Mouse (Mus musculus) urinary bladder, adult 2 months (tissue): ENCODE results near the gene Gcm1. TPM values are rescaled to one million over a fixed set of nuclear protein-coding genes. Genes with fewer than 3 reads are reported as not detected.

Source experiments
- DNase-seq: peaks from one replicate; pipeline ENCODE4 v3.0.0; 2022; ENCODE audit warnings: low spot score
- polyA plus RNA-seq: library from polyadenylated mRNA; depleted of rRNA; stranded (reverse); fragments of >200 nt; gene quantifications from 2 replicates; pipeline ENCODE4 v1.2.3, GENCODE M21; 2012; rRNA removed

Gcm1 gene
- polyA plus RNA-seq, 1 experiment: not detected

DNA sequence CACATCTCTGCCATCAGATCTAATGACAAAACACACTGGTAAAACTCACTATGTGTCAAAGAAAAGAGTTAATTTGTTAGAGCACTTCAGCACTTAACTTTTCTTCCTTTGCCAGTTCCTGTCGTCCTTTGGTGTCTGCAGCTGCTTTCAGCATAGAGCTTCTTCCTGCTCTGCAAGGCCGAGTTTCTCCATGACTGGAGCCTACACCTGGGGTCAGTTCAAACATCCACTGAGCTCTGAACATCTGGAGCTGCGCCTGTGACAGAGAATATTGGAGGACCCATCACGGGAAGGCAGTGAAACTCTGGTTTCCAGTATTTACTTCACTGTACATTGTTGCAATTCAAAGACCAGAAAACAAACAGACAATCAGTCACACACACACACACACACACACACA is 49.7 kb downstream of the Gcm1 start:
- DNase-seq: no peak

GRCm38 (mm10) chr9:78103965-78104560 is 52.3 kb downstream of the Gcm1 start:
- DNase-seq: no peak

DNA sequence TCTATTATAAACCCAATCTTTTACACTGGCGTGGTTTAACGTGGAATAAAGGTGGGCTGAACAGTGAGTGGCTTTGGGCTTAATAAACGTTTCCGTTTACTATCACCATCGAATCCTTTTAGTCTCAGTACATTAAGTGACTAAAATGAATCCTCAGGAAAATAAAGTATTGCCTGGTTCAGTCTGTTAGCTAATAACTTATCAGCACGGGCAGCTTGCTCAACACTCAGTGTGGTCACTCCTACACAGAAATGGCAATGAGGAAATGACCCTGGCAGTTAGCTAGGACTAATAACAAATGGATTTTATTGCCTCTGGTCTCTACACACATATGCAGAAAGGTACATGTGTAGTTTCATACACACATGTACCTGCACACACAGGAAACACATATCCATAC is 53.2 kb downstream of the Gcm1 start:
- DNase-seq: no peak

GRCm38 (mm10) chr9:78105501-78105932 is 53.8 kb downstream of the Gcm1 start:
- no peak for DNase-seq

DNA sequence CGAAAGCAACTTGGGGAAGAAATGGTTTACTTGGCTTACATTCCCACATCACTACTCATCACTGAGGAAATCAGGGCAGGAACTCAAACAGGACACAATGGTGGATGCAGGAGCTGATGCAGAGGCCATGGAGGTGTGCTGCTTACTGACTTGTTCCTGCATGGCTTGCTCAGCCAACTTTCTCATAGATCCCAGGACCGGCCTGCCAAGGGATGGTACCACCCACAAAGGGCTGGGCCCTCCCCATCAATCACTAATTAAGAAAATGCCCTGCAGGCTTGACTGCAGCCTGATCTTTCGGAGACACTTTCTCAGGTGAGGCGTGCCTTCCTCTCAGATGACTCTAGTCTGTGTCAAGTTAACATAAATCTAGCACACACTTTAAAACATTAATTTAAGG is 55.1 kb downstream of the Gcm1 start:
- DNase-seq: no peak

- DNase-seq: no peak
Measured at GRCm38 (mm10) chr9:78107582-78107911, 55.8 kb downstream of the Gcm1 start.

DNA sequence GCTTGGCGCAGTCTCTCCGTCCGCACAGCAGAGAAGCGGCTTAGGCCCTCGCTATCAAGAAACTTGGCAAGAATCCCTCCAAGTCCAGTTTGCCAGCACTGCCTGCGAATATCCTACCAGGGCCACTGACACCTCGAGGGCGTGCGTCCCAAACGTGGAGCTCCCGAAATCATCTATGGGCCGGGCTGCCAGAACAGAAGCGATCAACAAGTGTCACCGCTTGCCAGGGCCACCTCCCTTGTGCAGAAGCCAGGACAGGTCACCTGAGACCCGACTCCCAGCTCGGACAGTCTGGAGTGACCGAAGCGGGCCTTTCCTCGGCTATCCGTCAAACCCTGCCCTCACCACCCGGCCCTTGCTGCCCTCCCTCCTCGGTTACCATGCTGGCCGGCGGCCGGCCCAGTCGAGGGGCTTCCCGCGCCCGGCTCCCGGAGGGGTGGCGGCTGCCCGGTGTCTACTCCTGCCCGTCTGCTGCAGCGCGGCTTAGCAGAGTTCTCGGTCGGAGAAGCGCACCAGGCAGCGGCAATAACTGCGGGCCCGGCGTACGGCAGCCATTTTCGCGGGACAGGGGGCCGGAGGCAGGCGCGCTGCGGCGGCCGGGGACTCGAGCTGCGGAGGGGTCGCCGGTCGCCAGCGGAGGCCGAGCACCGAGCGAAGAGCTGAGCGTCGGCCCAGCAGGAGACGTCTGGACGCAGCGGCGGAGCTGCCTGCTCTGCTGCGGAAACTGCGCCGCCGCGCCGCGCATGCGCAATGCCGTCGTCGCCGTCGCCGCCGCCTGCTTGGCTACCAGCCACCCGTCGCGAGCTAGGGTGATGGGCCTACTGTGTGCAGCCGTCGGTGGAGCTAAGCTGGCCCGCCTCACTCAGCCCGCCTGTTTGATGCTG is 56.4 kb downstream of the Gcm1 start:
- peak; percentile 75 for DNase-seq

DNA sequence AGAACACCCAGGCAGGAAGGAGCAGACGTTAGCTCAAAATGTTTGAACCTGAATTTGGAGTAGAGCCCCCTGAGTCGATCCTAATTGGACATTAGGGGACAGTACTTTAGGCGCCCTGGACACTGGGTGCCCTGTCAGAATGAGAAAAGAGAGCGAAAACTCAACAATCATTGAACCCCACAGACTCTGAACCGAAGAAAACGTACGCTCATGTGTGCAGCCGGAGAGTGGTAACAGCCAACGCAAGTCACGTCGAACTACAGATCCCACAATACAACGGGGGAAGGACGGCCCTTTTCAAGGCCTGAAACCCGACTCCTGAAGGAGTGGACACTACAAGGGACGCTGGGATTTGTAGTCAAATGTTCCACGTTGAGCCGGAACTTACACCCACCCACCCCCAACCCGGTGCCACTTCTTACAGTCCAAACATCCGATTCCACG is 57.1 kb downstream of the Gcm1 start, which contains the start of the genes Fbxo9 and Ick:
Gene Fbxo9 (minus strand): TSS at position 270 of the 444 bp plus-strand sequence.
Gene Ick (plus strand): TSS at position 397 of the 444 bp plus-strand sequence.
- DNase-seq: no peak

GRCm38 (mm10) chr9:78109656-78110055 is 57.9 kb downstream of the Gcm1 start:
- DNase-seq: no peak

DNA sequence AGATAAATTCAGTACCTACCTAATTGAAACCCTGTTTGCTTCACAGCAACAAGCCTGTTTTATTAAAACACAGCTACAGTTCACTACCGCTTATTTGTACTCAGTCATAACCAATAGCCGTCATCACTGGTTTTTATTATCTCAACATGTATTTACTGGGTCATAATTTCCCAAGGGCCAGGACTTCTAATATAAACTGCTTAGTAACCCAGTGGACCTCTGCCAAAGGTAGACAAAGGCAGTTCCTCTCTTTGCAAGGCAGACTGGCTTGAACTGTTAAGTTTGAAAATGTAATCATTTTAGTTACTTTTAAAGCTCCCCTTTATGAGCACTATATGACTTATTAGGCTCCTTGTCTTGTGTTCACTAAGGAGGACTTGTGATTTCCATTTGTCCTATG is 59.7 kb downstream of the Gcm1 start:
- no peak for DNase-seq

GRCm38 (mm10) chr9:78112770-78113537 is 61.2 kb downstream of the Gcm1 start:
- DNase-seq: peak; percentile 84

DNA sequence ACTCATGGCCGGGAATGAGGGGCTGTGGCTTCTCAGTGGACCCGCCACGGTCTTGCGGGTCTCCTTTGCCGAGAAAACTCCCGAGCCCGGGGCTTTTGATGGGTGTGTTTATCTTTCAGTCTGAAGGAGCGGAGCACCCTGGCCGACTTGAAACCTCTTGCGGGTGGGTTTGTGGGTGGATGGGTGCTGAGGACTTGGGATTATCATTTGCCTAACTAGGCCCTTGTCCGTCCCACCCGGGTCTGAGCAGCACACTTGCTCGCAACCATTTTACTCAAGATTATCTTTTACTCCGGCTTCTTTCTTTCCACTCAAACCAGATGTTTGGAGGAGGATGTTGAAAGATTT is 61.8 kb downstream of the Gcm1 start:
- no peak for DNase-seq

Other genes starting within 250 kb of the Gcm1 start
- gene Elovl5, start 134.6 kb upstream of the Gcm1 start, polyA plus RNA-seq: 59.3 and 70.3 TPM in 2 replicates
- gene Fbxo9, start 57.1 kb downstream of the Gcm1 start, polyA plus RNA-seq: 80.0 and 81.1 TPM in 2 replicates
- gene Ick, start 57.3 kb downstream of the Gcm1 start, polyA plus RNA-seq: 18.2 and 20.5 TPM in 2 replicates
- gene Gsta4, start 130.8 kb downstream of the Gcm1 start, polyA plus RNA-seq: 1,883 and 2,290 TPM in 2 replicates
- gene Gsta1, start 178.7 kb downstream of the Gcm1 start, polyA plus RNA-seq: 6.8 and 7.6 TPM in 2 replicates
- 4.0 and 4.5 TPM in 2 replicates for gene Gm3776, start 205.2 kb downstream of the Gcm1 start, polyA plus RNA-seq
- gene Gm10639, start 238.0 kb downstream of the Gcm1 start, polyA plus RNA-seq: 0.28 and 0.44 TPM in 2 replicates